Mouse (Mus musculus) ES-E14 (cell line): ENCODE results near the gene Dhx16. TPM values are rescaled to one million over a fixed set of nuclear protein-coding genes. Genes with fewer than 3 reads are reported as not detected.

Experiments used
- DNase-seq: peaks from one replicate; pipeline ENCODE4 v3.0.0-alpha.2; 2013; ENCODE audit warnings: low read depth, low spot score
- H3K27ac ChIP-seq: 2 replicates; pipeline ENCODE4 v1.5.1; 2012; ENCODE audit warnings: low read depth, mild to moderate bottlenecking, low read length, moderate library complexity, mixed read lengths; ENCODE audit not compliant: poor library complexity, insufficient read depth, severe bottlenecking
- H3K36me3 ChIP-seq: 2 replicates; pipeline ENCODE4 v1.6.1; 2012; ENCODE audit warnings: mild to moderate bottlenecking, low read length, moderate library complexity, mixed read lengths; ENCODE audit not compliant: control insufficient read depth, poor library complexity, insufficient read depth, severe bottlenecking
- H3K4me1 ChIP-seq, 2 experiments: fragments of 150-350 bp in 1 of 2; sonication (generic) in 1 of 2; 2 replicates each; pipeline ENCODE4 v1.6.1; 2012; ENCODE audit warnings: low read length in 2 of 2, mild to moderate bottlenecking in 1 of 2, mixed read lengths in 1 of 2; ENCODE audit not compliant: control insufficient read depth in 2 of 2, insufficient read depth in 2 of 2, poor library complexity in 1 of 2
- H3K4me3 ChIP-seq, 2 experiments: fragments of 150-350 bp in 1 of 2; sonication (generic) in 1 of 2; 2 replicates each; pipeline ENCODE4 v1.5.1; 2012; ENCODE audit warnings: low read length in 2 of 2, low read depth in 1 of 2, mild to moderate bottlenecking in 1 of 2, mixed read lengths in 1 of 2; ENCODE audit not compliant: insufficient read depth in 1 of 2, poor library complexity in 1 of 2, severe bottlenecking in 1 of 2
- H3K9ac ChIP-seq: 2 replicates; pipeline ENCODE4 v1.6.1; 2012; ENCODE audit warnings: low read depth, mild to moderate bottlenecking, low read length, mixed read lengths; ENCODE audit not compliant: poor library complexity, insufficient read depth, severe bottlenecking
- H3K9me3 ChIP-seq: fragments of 150-350 bp; sonication (generic); 2 replicates; pipeline ENCODE4 v1.6.1; 2012; ENCODE audit warnings: low read depth, mild to moderate bottlenecking, low read length; ENCODE audit not compliant: control insufficient read depth, insufficient read depth
- CHD2 ChIP-seq: IDR thresholded peaks from 2 replicates; pipeline ENCODE4 v1.6.1; 2014; ENCODE audit warnings: mild to moderate bottlenecking, low read depth, low read length, inconsistent platforms
- HCFC1 ChIP-seq: IDR thresholded peaks from 2 replicates; pipeline ENCODE4 v1.6.1; 2012; ENCODE audit warnings: low read length, inconsistent platforms, borderline replicate concordance; ENCODE audit not compliant: insufficient read depth
- MAFK ChIP-seq: IDR thresholded peaks from 2 replicates; pipeline ENCODE4 v1.6.1; 2014; ENCODE audit warnings: mild to moderate bottlenecking, low read depth, low read length, inconsistent platforms; ENCODE audit not compliant: insufficient read depth
- ZC3H11A ChIP-seq: IDR thresholded peaks from 2 replicates; pipeline ENCODE4 v1.6.1; 2012; ENCODE audit warnings: low read depth, mild to moderate bottlenecking, inconsistent platforms, low read length, borderline replicate concordance
- ZNF384 ChIP-seq: IDR thresholded peaks from 2 replicates; pipeline ENCODE4 v1.6.1; 2012; ENCODE audit warnings: low read depth, low read length, inconsistent platforms
- in situ Hi-C, 2 experiments: fragments of 600-800 bp; cut with MboI; formaldehyde crosslinking; loops; one replicate each; pipeline ENCODE4 v1.15.1; 2025; ENCODE audit warnings: low sequenced_read_pairs in 2 of 2, inconsistent platforms in 1 of 2; ENCODE audit not compliant: unreplicated experiment in 2 of 2
- total RNA-seq: library from RNA; depleted of rRNA; stranded (reverse); fragments of 300-350 nt; gene quantifications from 2 replicates; pipeline ENCODE4 v1.2.3, GENCODE M21; 2012

The Dhx16 gene
- total RNA-seq, 1 experiment, result 202 TPM

DNA sequence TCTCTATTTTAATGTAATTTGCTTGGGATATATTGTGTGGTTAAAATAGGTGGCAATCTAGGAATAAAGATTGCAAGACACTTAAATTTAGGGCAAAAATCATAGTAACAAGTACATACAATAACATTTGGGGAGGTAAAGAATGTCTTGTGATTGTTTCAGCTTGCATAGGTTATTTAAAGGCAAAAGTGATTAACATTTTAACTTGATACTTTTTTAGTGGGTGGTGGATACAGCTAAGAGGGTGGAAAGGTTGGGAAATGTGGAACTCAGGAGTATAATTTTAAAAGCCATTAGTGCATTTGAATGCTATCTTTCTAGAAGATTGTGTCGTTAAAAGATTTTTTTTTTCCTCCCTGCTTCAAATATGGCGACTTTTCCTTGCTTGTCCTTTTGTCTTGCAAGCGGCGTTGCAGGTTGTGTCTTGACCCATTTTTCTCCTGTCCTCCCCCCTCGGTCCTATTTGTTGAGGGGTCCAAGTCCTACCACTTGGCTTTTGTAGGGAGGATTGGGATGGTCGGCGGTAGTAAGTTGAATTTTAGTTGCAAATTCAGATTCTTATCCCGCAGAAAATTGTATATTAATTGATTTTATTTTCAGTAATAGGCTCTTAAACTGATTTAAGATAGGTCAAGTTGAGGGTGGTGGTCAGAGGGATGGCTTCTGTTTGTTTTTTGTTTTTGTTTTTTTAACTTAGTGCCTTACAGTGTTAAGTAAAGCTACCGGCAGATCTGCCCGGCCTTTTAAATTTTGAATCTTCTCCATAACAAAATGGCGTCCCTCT lies 38.8 kb downstream of the Dhx16 start:
- no peak for DNase-seq
- Histone ChIP-seq H3K9me3 (no peaks in the 10 kb centered on the region), H3K4me1 (peaks cover 0 to 8% of the 10 kb centered on the region in 2 experiments; a peak in 2 of 4 replicates), H3K9ac (peak overlapping the region; percentile 96), H3K27ac (peak overlapping the region; percentile 92), H3K4me3 (peak overlapping the region; percentile 69 to 82), H3K36me3 (peaks cover 29% of the 10 kb centered on the region)
- TF ChIP-seq CHD2 (peak; percentile 10; the same call in 1 of the 2 replicates), MAFK (no peak), ZC3H11A (no peak), ZNF384 (peak; percentile 62; the same call in 1 of the 2 replicates), HCFC1 (no peak; the same call in 1 of the 2 replicates)
- in situ Hi-C loops, result no loop called here

DNA sequence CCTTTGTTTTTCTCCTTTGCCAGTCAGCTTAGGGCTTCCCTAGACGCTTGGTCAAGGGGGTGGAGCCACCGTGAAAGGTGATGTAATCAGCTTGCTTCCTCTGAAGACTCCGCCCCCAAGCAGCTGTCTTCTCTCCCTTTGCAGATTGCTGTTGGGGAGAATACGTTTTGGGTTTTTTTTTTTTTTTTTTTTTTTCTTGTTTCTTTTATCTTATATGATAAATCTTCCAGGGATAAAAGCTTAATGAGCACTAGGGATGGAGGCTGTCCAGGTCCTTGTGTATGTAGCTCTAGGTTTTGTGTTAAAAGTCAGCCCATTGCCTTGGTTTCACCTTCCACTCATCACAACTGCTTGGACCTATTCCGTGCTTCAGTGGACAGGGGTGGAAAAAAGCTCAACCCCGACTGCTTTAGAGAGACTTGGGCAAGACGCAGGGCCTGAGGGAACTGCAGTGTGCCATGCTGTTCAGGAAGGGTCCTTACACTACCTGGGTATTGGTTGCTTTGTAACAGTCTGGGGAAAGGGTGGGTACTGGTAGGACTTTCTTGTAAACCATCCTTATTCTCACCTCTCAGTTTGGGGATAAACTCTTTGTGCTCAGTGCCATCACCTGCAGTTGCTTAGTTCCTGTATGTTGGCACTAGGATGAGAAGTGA lies 39.6 kb downstream of the Dhx16 start:
- Histone ChIP-seq H3K4me3 (peak overlapping the region; percentile 68 to 69), H3K36me3 (peaks cover 33% of the 10 kb centered on the region), H3K4me1 (peaks cover 0 to 8% of the 10 kb centered on the region in 2 experiments; a peak in 2 of 4 replicates), H3K27ac (peak overlapping the region; percentile 68), H3K9ac (peak overlapping the region; percentile 64), H3K9me3 (no peaks in the 10 kb centered on the region)
- peak; percentile 96 for DNase-seq
- in situ Hi-C loops, result no loop called here
- TF ChIP-seq HCFC1, result no peak
- TF ChIP-seq MAFK, result no peak
- 0 out of 2 replicates have a peak, but pooled peaks have one; percentile 42 for TF ChIP-seq CHD2
- peak; percentile 91 for TF ChIP-seq ZNF384
- no peak for TF ChIP-seq ZC3H11A

DNA sequence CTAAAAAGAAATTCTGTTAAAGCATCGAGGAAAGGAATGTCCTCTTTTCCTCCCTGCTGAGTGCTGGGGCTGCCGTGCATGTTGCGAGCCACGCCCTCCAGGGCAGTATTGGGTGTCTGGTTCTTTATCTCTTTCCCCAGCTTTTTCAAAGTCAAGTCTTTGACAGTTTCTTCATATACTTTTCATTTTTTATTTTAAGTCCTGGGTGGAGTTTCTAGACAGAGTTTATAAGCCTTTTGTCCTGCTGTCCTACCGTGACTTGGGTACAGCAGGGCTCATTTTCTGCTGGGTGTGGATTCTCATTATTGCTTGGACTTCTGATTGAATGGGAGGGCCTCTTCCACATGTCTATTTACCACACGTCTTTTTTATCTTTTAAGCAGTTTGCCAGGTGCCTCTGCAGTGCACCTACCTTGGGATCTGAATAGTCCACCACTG lies 40.3 kb downstream of the Dhx16 start:
- Histone ChIP-seq H3K4me3 (peak overlapping the region in 1 of 2 experiments; percentile 46; a peak in 1 of 4 replicates), H3K27ac (peak overlapping the region; percentile 68; the same call in 1 of the 2 replicates), H3K4me1 (peaks cover 0 to 6% of the 10 kb centered on the region in 2 experiments; a peak in 2 of 4 replicates), H3K36me3 (peaks cover 35% of the 10 kb centered on the region), H3K9ac (no peak overlapping the region; the same call in 1 of the 2 replicates), H3K9me3 (no peaks in the 10 kb centered on the region)
- TF ChIP-seq CHD2, result no peak
- TF ChIP-seq ZC3H11A, result no peak
- no peak for TF ChIP-seq HCFC1
- TF ChIP-seq MAFK, result no peak
- in situ Hi-C loops, result no loop called here
- no peak for DNase-seq

DNA sequence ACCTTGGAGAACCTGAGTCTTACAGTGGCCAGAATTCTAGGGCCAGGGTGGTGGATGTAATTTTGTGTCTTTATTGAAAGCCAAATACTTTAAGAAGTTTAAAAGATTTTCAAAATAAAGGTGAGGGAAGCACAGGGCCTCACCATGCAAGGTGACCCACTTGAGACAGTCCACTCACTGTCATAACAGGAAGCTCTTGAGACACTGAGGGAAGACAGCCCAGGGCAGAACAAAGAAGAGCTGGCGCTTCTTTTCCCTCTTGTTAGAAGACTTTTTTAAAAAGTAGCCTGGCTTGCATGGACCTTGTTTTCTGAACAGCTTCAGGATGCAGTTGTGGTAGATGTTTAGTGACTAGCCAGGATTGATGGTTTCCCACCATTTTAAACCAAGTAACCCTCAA lies 40.8 kb downstream of the Dhx16 start:
- no peak overlapping the region for H3K9ac ChIP-seq
- in situ Hi-C loops, result no loop called here
- no peak for DNase-seq

More for the DNA sequence above, 40.8 kb downstream of the Dhx16 start:
- Histone ChIP-seq H3K36me3 (peaks cover 39% of the 10 kb centered on the region), H3K4me3 (no peak overlapping the region), H3K9me3 (no peaks in the 10 kb centered on the region), H3K27ac (no peak overlapping the region), H3K4me1 (peaks cover 0 to 6% of the 10 kb centered on the region in 2 experiments; a peak in 2 of 4 replicates)
- TF ChIP-seq MAFK (no peak), HCFC1 (no peak), CHD2 (no peak), ZC3H11A (no peak), ZNF384 (no peak)
